8 mouse cellular contexts compared by ENCODE assay signal in the genomic region with DNA sequence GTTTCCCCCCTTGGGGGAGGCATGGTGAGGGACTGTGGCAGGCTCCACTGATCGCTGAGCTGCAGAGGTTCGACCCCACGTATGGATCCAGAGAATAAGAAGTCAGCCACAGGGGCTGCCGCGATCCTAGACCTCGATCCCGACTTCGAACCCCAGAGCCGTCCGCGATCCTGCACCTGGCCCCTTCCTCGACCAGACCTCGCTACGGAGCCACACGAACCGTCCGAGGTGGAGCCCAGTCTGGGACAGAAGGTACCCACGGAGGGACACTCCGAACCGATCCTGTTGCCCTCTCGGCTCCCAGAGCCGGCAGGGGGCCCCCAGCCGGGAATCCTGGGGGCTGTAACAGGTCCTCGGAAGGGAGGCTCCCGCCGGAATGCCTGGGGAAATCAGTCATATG. TPM values are rescaled to one million over a fixed set of nuclear protein-coding genes. Genes with fewer than 3 reads are reported as not detected.
A peak's percentile ranks its signal among the peaks of the same experiment; 100 is the strongest.
DNase-seq lines count a peak whose midpoint lies in the region; ATAC-seq and TF ChIP-seq lines count a peak whose summit lies in the region.

No protein-coding gene starts in this region.

- H3K4me2 ChIP-seq in kidney, embryonic 14.5 days (replicated peaks; ENCODE audit: low read depth, low read length): peak overlapping the region; percentile 60
- H3K4me2 ChIP-seq in forebrain, postnatal 0 days (ENCODE audit: low read depth): peak overlapping the region; percentile 79
- peak overlapping the region; percentile 50 for H3K4me2 ChIP-seq in limb, embryonic 15.5 days
- H3K4me2 ChIP-seq in neural tube, embryonic 14.5 days (ENCODE audit: low read depth, low read length): peak overlapping the region; percentile 58

- peak overlapping the region; percentile 53 for H3K4me3 ChIP-seq in kidney, embryonic 14.5 days (ENCODE audit: low read length)
- peak overlapping the region; percentile 54 for H3K4me3 ChIP-seq in forebrain, postnatal 0 days (ENCODE audit: low read depth, low read length)
- H3K4me3 ChIP-seq in limb, embryonic 15.5 days: peak overlapping the region; percentile 55
- H3K4me3 ChIP-seq in neural tube, embryonic 14.5 days (ENCODE audit: low read depth, low read length): peak overlapping the region; percentile 43

- no peaks in the 10 kb centered on the region; the same call in 1 of the 2 replicates for H3K9me3 ChIP-seq in kidney, embryonic 14.5 days (ENCODE audit: control insufficient read depth, low read length)
- H3K9me3 ChIP-seq in forebrain, postnatal 0 days (ENCODE audit: low read length): no peaks in the 10 kb centered on the region
- no peaks in the 10 kb centered on the region for H3K9me3 ChIP-seq in limb, embryonic 15.5 days
- H3K9me3 ChIP-seq in neural tube, embryonic 14.5 days (ENCODE audit: control insufficient read depth, low read length): no peaks in the 10 kb centered on the region

- WGBS in kidney, embryonic 14.5 days: 15% methylated on average over 26 of the region's 26 CpGs
- 24% methylated on average over 26 of the region's 26 CpGs for WGBS in forebrain, postnatal 0 days
- 23% methylated on average over 26 of the region's 26 CpGs for WGBS in limb, embryonic 15.5 days
- WGBS in neural tube, embryonic 14.5 days: 16% methylated on average over 26 of the region's 26 CpGs

- no peaks in the 10 kb centered on the region for H3K27me3 ChIP-seq in kidney, embryonic 14.5 days (ENCODE audit: control insufficient read depth, insufficient read depth, low read length)
- H3K27me3 ChIP-seq in forebrain, postnatal 0 days (ENCODE audit: insufficient read depth, low read length): no peaks in the 10 kb centered on the region
- no peaks in the 10 kb centered on the region for H3K27me3 ChIP-seq in limb, embryonic 15.5 days
- no peaks in the 10 kb centered on the region for H3K27me3 ChIP-seq in neural tube, embryonic 14.5 days (ENCODE audit: control insufficient read depth, insufficient read depth, low read length)

- H3K4me1 ChIP-seq in kidney, embryonic 14.5 days (ENCODE audit: control insufficient read depth, insufficient read depth, low read length): no peaks in the 10 kb centered on the region
- H3K4me1 ChIP-seq in forebrain, postnatal 0 days (ENCODE audit: insufficient read depth): no peaks in the 10 kb centered on the region
- peaks cover 11% of the 10 kb centered on the region for H3K4me1 ChIP-seq in limb, embryonic 15.5 days
- H3K4me1 ChIP-seq in neural tube, embryonic 14.5 days (ENCODE audit: control insufficient read depth, insufficient read depth, low read length): no peaks in the 10 kb centered on the region

- ATAC-seq in kidney, embryonic 14.5 days (ENCODE audit: low FRiP score, low TSS enrichment): no peak; the same call in 1 of the 2 replicates
- peak; percentile 10 for ATAC-seq in activated CD4-positive, CD25-positive, alpha-beta regulatory T cell, adult 4 months
- ATAC-seq in forebrain, postnatal 0 days: no peak; the same call in 1 of the 2 replicates
- ATAC-seq in limb, embryonic 15.5 days (ENCODE audit: insufficient number of reproducible peaks, low FRiP score, low TSS enrichment, low read depth): peak; percentile 37; the same call in 1 of the 2 replicates
- peak; percentile 12; the same call in 1 of the 2 replicates for ATAC-seq in neural tube, embryonic 14.5 days (ENCODE audit: low read depth)

- H3K9ac ChIP-seq in kidney, embryonic 14.5 days (ENCODE audit: low read depth, low read length): peak overlapping the region; percentile 70
- H3K9ac ChIP-seq in forebrain, postnatal 0 days: peak overlapping the region; percentile 39; the same call in 1 of the 2 replicates
- H3K9ac ChIP-seq in limb, embryonic 15.5 days: peak overlapping the region; percentile 55
- H3K9ac ChIP-seq in neural tube, embryonic 14.5 days (replicated peaks; ENCODE audit: low read depth, low read length): peak overlapping the region; percentile 41

- peaks cover 5% of the 10 kb centered on the region; the same call in 1 of the 2 replicates for H3K36me3 ChIP-seq in kidney, embryonic 14.5 days (ENCODE audit: control insufficient read depth, insufficient read depth, low read length)
- H3K36me3 ChIP-seq in forebrain, postnatal 0 days (ENCODE audit: insufficient read depth): no peaks in the 10 kb centered on the region
- no peaks in the 10 kb centered on the region for H3K36me3 ChIP-seq in limb, embryonic 15.5 days
- H3K36me3 ChIP-seq in neural tube, embryonic 14.5 days (ENCODE audit: control insufficient read depth, insufficient read depth, low read length): no peaks in the 10 kb centered on the region

- no peak for TF ChIP-seq CTCF in forebrain, postnatal 0 days (IDR thresholded peaks at IDR 0.05; ENCODE audit: low read depth)

- DNase-seq in kidney, adult 9 months: no peak
- DNase-seq in forebrain, postnatal 0 days: no peak
- DNase-seq in T-cell, adult 2 months (ENCODE audit: low spot score): no peak
- no peak for DNase-seq in right cerebral cortex, adult 2 months (ENCODE audit: low spot score in 2 of 2)

- no peak overlapping the region for H3K27ac ChIP-seq in kidney, embryonic 14.5 days (ENCODE audit: low read depth, low read length)
- H3K27ac ChIP-seq in forebrain, postnatal 0 days (ENCODE audit: low read depth, low read length): no peak overlapping the region
- H3K27ac ChIP-seq in limb, embryonic 15.5 days: peak overlapping the region; percentile 81
- H3K27ac ChIP-seq in neural tube, embryonic 14.5 days (ENCODE audit: low read depth, low read length): no peak overlapping the region

RNA-seq across cellular contexts. Expression of a gene that starts 0.4 kb away (rescaled TPM):
- polyA plus RNA-seq in kidney, embryonic 14.5 days (2014; fragmentation: Nextera tagmentation; extraction: Ambion mirVana): 3.9 and 6.3 TPM in 2 replicates
- polyA plus RNA-seq in activated CD4-positive, CD25-positive, alpha-beta regulatory T cell, adult 4 months (2017; shearing (Covaris generic)): 1 to 10 TPM; 3.5 to 4.3 TPM
- 6.8 and 8.7 TPM in 2 replicates for total RNA-seq in forebrain, postnatal 0 days (2014; rRNA removed)
- polyA plus RNA-seq in forebrain, postnatal 0 days (2015; fragmentation: Nextera tagmentation; extraction: Ambion mirVana): 0.65 and 0.75 TPM in 2 replicates
- 3.7 and 4.0 TPM in 2 replicates for polyA plus RNA-seq in limb, embryonic 15.5 days (2015; fragmentation: Nextera tagmentation; extraction: Ambion mirVana)
- polyA plus RNA-seq in neural tube, embryonic 14.5 days (2014; fragmentation: Nextera tagmentation; extraction: Ambion mirVana): 0.55 and 0.59 TPM in 2 replicates

RNA-seq across cellular contexts. Expression of a gene that starts 9.1 kb away (rescaled TPM):
- 0.30 TPM in 1 of 2 replicates, not detected in the other for polyA plus RNA-seq in kidney, embryonic 14.5 days (2014; fragmentation: Nextera tagmentation; extraction: Ambion mirVana)
- 1 to 10 TPM; 2.8 to 3.5 TPM for polyA plus RNA-seq in activated CD4-positive, CD25-positive, alpha-beta regulatory T cell, adult 4 months (2017; shearing (Covaris generic))
- total RNA-seq in forebrain, postnatal 0 days (2014; rRNA removed): 0.52 TPM in 1 of 2 replicates, not detected in the other
- polyA plus RNA-seq in forebrain, postnatal 0 days (2015; fragmentation: Nextera tagmentation; extraction: Ambion mirVana): not detected in 2 replicates
- not detected in 2 replicates for polyA plus RNA-seq in limb, embryonic 15.5 days (2015; fragmentation: Nextera tagmentation; extraction: Ambion mirVana)
- polyA plus RNA-seq in neural tube, embryonic 14.5 days (2014; fragmentation: Nextera tagmentation; extraction: Ambion mirVana): not detected in 2 replicates

RNA-seq across cellular contexts. Expression of a gene that starts 13.3 kb away (rescaled TPM):
- 18.8 and 19.5 TPM in 2 replicates for polyA plus RNA-seq in kidney, embryonic 14.5 days (2014; fragmentation: Nextera tagmentation; extraction: Ambion mirVana)
- 1,000 to 10,000 TPM; 1,410 to 1,592 TPM for polyA plus RNA-seq in activated CD4-positive, CD25-positive, alpha-beta regulatory T cell, adult 4 months (2017; shearing (Covaris generic))
- total RNA-seq in forebrain, postnatal 0 days (2014; rRNA removed): 1.2 and 2.6 TPM in 2 replicates
- polyA plus RNA-seq in forebrain, postnatal 0 days (2015; fragmentation: Nextera tagmentation; extraction: Ambion mirVana): 4.2 and 4.5 TPM in 2 replicates
- 19.3 and 20.4 TPM in 2 replicates for polyA plus RNA-seq in limb, embryonic 15.5 days (2015; fragmentation: Nextera tagmentation; extraction: Ambion mirVana)
- 2.7 and 5.1 TPM in 2 replicates for polyA plus RNA-seq in neural tube, embryonic 14.5 days (2014; fragmentation: Nextera tagmentation; extraction: Ambion mirVana)

RNA-seq across cellular contexts. Expression of a gene that starts 14.1 kb away (rescaled TPM):
- polyA plus RNA-seq in kidney, embryonic 14.5 days (2014; fragmentation: Nextera tagmentation; extraction: Ambion mirVana): not detected in 2 replicates
- polyA plus RNA-seq in activated CD4-positive, CD25-positive, alpha-beta regulatory T cell, adult 4 months (2017; shearing (Covaris generic)): not detected
- not detected in 2 replicates for total RNA-seq in forebrain, postnatal 0 days (2014; rRNA removed)
- polyA plus RNA-seq in forebrain, postnatal 0 days (2015; fragmentation: Nextera tagmentation; extraction: Ambion mirVana): not detected in 2 replicates
- not detected in 2 replicates for polyA plus RNA-seq in limb, embryonic 15.5 days (2015; fragmentation: Nextera tagmentation; extraction: Ambion mirVana)
- polyA plus RNA-seq in neural tube, embryonic 14.5 days (2014; fragmentation: Nextera tagmentation; extraction: Ambion mirVana): not detected in 2 replicates

RNA-seq across cellular contexts. Expression of a gene that starts 19.1 kb away (rescaled TPM):
- 42.0 and 51.5 TPM in 2 replicates for polyA plus RNA-seq in kidney, embryonic 14.5 days (2014; fragmentation: Nextera tagmentation; extraction: Ambion mirVana)
- 10 to 100 TPM; 61.4 to 95.8 TPM for polyA plus RNA-seq in activated CD4-positive, CD25-positive, alpha-beta regulatory T cell, adult 4 months (2017; shearing (Covaris generic))
- 22.0 and 35.7 TPM in 2 replicates for total RNA-seq in forebrain, postnatal 0 days (2014; rRNA removed)
- 7.3 and 14.4 TPM in 2 replicates for polyA plus RNA-seq in forebrain, postnatal 0 days (2015; fragmentation: Nextera tagmentation; extraction: Ambion mirVana)
- 28.7 and 30.5 TPM in 2 replicates for polyA plus RNA-seq in limb, embryonic 15.5 days (2015; fragmentation: Nextera tagmentation; extraction: Ambion mirVana)
- polyA plus RNA-seq in neural tube, embryonic 14.5 days (2014; fragmentation: Nextera tagmentation; extraction: Ambion mirVana): 32.0 and 34.2 TPM in 2 replicates

Comparison
In these comparisons a context has a peak if more than half of its experiments do, and no peak if none do; other contexts are left out.
1. ATAC-seq: peak in activated CD4-positive, CD25-positive, alpha-beta regulatory T cell, adult 4 months (single experiment), limb, embryonic 15.5 days (single experiment) and neural tube, embryonic 14.5 days (single experiment); none in kidney, embryonic 14.5 days (single experiment) and forebrain, postnatal 0 days (single experiment).
2. RNA of a gene that starts 13.3 kb away (polyA plus RNA-seq): 1,410 to 1,592 TPM in activated CD4-positive, CD25-positive, alpha-beta regulatory T cell, adult 4 months; 18.8 to 19.5 TPM in kidney, embryonic 14.5 days, 19.3 to 20.4 TPM in limb, embryonic 15.5 days, 4.2 to 4.5 TPM in forebrain, postnatal 0 days and 2.7 to 5.1 TPM in neural tube, embryonic 14.5 days; every median in the first group is over 10 times any median in the second.
3. Peak in every context shown above with its lines, with median percentiles within 50 percentile points of each other: H3K4me2 ChIP-seq, H3K4me3 ChIP-seq and H3K9ac ChIP-seq.